Mouse (Mus musculus) heart, postnatal 10 days (tissue): ENCODE data around the gene Napa. TPM values are rescaled to one million over a fixed set of nuclear protein-coding genes. Genes with fewer than 3 reads are reported as not detected.

Experiments used
- DNase-seq, 2 experiments: peaks; one replicate each; pipeline ENCODE4 v3.0.0; 2021
- intact Hi-C: fragments of 180-260 bp; cut with DNase I; formaldehyde crosslinking; loops from one replicate; pipeline ENCODE4 v1.15.1; 2025
- total RNA-seq, 2 experiments: library from RNA; stranded (reverse); gene quantifications; 2 replicates each; pipeline ENCODE4 v1.2.3; 2021

The Napa gene
- total RNA-seq = 100 to 1,000 TPM in 1 of 2 experiments, 10 to 100 TPM in 1; 93.2 to 100 TPM

DNA sequence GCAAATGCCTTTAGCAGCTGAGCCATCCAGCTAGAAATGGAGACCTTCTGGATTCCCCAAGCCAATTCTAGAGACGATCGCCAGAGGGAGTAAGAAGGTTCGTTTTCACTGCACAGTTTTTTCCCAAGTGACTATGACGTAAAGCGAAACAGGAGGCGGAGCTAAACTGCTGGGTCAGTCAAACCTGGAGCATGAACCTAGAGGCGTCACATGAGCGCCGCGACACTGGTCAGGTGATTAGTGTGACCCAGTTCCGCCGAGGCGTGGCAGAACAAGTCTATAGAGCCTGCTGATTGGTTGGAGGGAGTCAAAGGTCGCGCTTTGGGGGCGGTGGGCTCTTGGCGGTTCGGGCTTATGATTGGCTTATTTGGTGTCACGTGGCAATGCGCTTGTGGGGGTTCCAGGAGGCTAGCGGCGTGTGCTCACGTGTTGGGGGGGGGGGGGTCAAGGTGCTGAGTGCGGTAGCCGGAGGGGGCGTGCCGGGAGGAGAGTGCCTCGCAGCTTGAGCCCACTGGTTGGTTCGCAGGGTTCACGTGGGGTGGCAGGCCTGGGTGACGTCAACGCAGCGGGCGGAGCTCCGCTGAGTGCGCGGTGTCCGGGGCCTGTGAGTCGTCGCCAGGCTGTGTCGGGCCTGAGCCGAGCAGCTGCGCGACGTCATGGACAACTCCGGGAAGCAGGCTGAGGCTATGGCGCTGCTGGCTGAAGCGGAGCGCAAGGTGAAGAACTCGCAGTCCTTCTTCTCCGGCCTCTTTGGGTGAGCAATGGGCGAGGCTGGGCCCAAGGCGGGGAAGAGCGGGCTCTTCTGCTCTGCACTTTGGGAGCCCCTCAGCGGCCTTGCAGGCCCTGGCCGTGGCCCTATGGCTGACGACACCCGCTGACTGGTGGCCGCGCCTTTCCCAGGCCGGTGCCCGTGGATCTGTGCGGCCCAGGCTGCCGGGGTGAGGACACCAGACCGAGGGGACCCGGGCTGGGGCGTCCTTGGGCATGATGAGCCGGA, at the start of gene Napa:
Napa (plus strand) TSS at position 438 of the 997 bp plus-strand sequence.
- intact Hi-C loops = loop anchor here (1.0 to 5.0 kb wide), 3 partner anchors 20 to 121 kb away; partner anchors contain the start of gene Kptn
- DNase-seq = peak; percentile 99

DNA sequence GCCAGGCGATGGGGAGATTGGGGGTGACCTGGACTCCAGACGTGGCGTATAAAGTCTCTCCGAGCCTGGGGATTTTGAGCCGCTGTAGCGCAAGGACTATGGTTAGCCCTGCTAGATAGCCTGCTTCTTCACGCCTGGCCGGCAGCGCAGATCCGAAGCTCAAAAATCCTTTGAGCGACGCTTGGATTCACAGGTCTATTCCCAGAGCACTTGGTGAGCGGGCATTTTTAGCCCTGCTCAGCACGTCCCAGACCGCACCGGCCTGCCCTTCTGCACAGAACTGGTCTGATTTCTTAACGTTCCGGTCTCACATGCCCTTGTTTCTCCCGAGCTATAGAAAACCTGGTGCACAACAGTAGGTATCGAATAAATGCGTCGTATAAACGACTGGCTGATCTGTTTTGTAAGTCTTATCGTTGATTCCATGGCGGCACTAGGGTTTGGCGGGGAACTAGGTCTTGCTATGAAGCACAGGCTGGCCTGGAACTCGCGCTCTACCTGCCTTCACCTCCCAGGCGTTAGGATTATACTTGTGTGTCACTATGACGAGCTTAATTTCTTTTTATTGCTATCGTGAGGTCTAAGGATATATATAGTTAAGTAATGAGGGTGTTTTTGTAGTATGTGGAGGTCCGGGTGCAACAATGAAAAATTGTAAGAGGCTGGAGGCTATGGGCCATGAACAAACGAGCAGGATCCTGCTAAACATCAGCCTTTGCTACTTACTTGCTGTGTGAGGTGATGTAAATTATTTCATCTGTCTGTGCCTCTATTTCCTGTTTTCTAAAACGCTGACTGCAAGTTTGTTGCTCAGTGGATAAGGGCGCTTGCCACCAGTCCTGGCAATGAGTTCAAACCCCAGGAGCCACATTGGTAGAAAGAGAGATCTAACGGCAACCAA, 49.3 kb upstream of the Napa start:
- intact Hi-C loops = loop anchor here (5.0 kb wide), 1 partner anchor 127 kb away; the partner anchor contains the start of gene Selenow
- DNase-seq = no peak

GRCm38 (mm10) chr7:16049576-16049915, 48.7 kb upstream of the Napa start:
- DNase-seq = no peak
- intact Hi-C loops = loop anchor here (5.0 kb wide), 1 partner anchor 127 kb away; the partner anchor contains the start of gene Selenow

- intact Hi-C loops = no loop called here
- DNase-seq = no peak
Observed at GRCm38 (mm10) chr7:16050600-16050999, 47.7 kb upstream of the Napa start.

DNA sequence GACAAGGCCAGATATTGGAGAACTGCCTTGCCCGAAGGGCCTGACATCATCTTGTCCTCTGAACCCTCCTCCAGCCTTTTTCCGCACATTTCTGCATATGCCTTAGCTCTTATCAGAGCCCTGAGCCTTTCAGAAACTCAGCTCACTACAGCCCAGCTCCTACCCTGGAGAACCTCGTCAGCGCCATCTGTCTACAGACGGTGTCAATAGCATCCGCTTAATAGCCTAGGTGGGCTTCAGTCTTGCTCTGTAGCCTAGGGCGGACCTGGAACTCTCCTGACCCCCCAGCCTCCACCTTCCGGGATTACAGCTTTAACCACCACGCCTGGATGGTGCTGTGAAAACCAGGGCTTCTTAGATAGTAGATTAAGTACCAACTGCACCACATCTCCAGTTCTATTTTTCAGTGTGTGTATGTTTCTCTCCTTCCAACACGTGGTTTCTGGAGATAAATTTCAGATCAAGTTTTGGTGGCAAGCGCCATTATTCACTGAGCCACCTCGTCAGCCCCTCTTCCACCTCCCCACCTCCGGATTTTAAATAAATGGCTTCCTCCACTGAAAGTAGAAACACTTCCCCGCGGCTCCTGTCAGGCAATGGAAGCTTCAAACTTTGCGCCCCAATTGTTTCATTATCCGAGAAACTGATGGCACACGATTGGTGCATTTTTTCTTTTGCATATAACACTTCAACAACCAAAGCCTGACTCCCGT, 46.2 kb upstream of the Napa start:
- intact Hi-C loops = loop anchor here (1.0 kb wide), 2 partner anchors 69 to 76 kb away; no protein-coding TSS in a partner anchor
- DNase-seq = peak; percentile 89 to 92

- peak; percentile 96 to 97 for DNase-seq
- intact Hi-C loops = loop anchor here (1.0 kb wide), 2 partner anchors 69 to 76 kb away; no protein-coding TSS in a partner anchor
Observed at GRCm38 (mm10) chr7:16052684-16053083, 45.6 kb upstream of the Napa start.

DNA sequence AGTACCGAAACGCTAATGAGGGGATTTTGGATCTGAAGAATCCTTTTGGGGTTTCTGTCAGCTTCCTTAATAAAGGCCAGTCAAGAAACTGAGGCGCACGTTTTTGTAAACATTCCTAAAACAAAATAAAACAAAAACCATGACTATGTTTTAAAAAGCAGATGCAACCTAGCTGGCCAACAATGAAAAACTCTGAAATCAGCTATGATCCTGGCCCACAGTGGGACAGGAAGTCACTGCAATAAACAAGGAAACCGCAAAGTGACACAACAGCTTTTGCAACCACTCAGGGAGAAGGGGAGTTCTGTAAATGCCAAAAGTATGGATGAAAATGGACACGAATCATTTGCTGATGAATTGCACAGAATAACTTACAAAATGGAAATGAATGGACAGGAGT, 45.2 kb upstream of the Napa start:
- intact Hi-C loops = no loop called here
- DNase-seq = no peak

DNA sequence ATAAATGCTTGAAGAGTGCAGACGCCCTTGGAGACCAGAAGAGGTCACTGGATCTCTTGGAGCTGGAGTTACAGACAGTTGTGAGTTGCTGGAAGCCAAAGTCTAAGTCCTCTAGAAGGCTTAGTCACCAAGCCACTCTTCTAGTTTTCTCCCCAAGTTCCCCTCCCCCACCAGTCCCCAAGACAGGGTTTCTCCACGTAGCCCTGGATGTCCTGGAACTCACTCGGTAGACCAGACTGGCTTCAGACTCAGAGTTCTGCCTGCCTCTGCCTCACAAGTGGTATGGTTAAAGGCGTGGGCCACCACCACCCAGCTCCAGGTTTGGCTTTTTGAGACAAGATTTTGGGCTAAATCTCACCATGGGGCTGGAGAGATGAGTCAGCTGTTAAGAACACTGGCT, 43.3 kb upstream of the Napa start:
- DNase-seq = no peak
- intact Hi-C loops = loop anchor here (5.0 kb wide), 1 partner anchor 97 kb away; no protein-coding TSS in a partner anchor

DNA sequence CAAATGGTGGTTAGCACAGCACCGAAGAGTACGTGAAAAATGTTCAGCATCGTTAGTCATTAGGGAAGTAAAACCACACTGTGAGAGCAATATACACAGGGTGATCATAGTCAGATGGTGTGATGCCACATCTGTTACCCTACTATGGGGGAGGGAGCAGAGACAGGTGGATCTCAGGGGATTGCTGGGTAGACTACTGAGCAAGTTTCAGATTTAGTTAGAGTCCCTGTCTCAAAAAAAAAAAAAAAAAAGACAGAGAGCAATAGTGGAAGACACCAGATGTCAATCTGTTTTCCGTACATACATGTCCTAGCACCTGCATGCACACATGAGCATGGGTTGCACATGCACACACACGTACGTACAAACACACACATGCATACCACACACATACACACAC, 42.6 kb upstream of the Napa start:
- DNase-seq = no peak
- intact Hi-C loops = loop anchor here (5.0 kb wide), 1 partner anchor 97 kb away; no protein-coding TSS in a partner anchor

GRCm38 (mm10) chr7:16056459-16057135, 41.7 kb upstream of the Napa start:
- intact Hi-C loops = loop anchor here (5.0 kb wide), 1 partner anchor 96 kb away; no protein-coding TSS in a partner anchor
- DNase-seq = peak in 1 of 2 experiments; percentile 28

- intact Hi-C loops = loop anchor here (5.0 kb wide), 1 partner anchor 95 kb away; no protein-coding TSS in a partner anchor
- DNase-seq = no peak
Observed at GRCm38 (mm10) chr7:16057136-16057534, 41.1 kb upstream of the Napa start.

DNA sequence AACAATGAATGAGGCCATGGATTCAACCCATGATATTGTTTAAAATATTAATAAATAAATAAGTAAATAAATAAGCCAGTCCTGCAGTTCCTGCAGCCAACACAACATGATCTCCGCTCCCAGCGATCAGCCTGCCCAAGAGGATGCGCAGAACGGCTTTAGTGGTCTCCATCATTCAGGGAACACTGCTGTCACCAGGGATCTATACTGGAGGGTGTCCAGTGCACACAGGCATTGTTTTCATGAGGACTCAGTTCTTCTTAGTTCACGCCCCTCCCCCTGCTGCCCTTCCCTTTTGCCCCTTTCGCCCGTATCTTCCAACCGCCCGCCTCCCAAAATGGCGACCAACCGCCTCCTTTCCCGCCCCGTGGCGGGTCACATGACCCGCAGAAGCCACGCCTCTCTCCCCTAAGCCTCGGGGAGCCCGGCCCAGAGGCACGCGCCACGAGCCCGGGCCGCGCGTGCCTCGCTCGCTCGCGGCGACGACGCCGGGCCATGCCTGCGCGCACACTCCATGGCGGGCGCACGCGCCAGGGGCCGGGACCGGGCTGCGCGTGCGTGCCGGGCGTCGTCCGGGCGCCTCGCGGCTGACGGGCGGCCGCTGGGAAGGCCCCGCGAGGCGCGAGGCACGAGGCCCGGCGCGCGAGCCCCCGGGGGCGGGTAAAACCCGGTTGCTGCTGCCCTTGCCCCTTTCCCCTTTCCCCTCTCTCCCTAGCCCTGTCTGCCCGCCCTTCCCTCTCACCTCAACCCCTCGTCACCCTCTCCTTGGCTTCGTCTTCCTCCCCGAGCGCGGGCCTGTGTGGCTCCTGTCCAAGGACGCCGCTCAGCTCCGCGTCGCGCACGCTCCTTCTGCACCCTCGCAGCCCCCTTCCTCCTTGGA, 36.8 kb upstream of the Napa start, which contains the start of gene Zfp541:
Zfp541 (plus strand) TSS at position 596 of the 880 bp plus-strand sequence.
- DNase-seq = no peak
- intact Hi-C loops = no loop called here

DNA sequence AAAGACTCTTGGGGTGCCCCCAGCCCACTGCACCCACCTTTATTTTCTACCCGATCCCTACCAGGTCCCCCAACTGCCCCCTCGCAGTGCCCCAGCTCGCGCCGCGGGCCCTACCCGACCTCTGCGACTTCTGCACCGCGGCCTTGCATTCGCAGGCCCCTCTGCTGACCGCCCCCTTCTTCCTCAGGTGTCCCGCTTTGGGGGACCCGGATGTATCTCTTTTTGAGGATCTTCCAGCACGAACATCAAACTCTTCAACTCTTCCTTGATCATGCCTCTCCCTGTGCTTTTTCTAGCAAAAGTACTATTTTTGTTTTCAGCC, 36.2 kb upstream of the Napa start:
- intact Hi-C loops = no loop called here
- no peak for DNase-seq

DNA sequence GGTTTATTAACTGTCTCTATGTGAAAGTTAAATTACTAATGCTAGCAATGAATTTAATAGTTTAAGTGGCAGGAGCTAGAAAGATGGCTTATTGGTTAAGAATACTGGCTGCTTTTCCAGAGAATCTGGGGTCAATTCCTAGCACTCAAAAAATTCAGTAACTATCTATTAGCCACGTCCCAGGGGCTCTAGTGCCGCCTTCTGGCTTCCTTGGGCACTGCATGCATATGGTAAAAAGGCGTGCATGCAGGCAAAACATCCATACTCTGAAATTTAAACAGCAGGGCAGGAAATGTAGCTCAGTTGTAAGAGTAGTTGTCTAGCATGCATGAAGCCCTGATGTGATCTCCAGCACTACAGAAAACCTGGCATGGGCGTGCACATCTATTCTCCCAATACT, 34.8 kb upstream of the Napa start:
- intact Hi-C loops = no loop called here
- no peak for DNase-seq

GRCm38 (mm10) chr7:16070846-16071245, 27.4 kb upstream of the Napa start:
- no peak for DNase-seq
- intact Hi-C loops = no loop called here

GRCm38 (mm10) chr7:16071906-16072305, 26.4 kb upstream of the Napa start:
- DNase-seq = no peak
- intact Hi-C loops = no loop called here

DNA sequence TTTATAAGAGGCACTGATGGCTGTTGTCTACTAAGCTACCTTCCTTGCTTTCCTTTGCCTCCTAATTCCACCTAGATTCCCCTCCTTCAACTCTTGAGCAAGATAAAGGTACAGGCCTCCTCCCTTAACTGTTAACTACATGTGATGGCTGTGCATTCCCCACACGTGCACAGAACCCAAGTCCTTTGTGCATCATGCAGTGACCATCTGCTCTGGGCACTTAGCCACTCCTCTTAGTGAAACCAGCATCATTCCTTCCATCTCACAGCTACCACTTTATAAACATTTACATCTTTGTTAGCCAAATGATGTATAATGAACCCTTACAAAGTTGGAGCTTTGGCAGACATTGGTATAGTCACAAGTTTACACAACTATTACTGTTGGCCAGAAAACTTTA, 18.3 kb upstream of the Napa start:
- intact Hi-C loops = no loop called here
- no peak for DNase-seq

DNA sequence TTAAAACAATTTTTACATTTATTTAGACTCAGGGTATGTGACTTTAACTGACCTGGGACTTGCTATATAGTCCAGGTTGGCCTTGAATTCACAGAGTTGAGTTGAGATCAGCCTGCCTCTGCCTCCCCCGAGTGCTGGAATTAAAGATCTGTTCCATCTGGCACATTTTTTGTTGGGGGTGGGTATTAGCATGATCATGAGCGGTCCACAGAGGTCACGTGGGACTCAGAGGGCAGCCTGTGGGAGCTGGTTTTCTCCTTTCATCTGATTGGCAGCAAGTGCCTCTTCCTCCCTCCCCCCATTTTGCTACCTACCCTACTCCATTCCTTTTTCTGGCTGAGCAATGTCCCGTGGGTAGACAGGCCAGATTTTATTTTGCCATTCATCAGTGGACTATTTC, 17.7 kb upstream of the Napa start:
- intact Hi-C loops = no loop called here
- no peak for DNase-seq

GRCm38 (mm10) chr7:16083361-16083760, 14.9 kb upstream of the Napa start:
- intact Hi-C loops = no loop called here

More at GRCm38 (mm10) chr7:16083361-16083760, 14.9 kb upstream of the Napa start:
- no peak for DNase-seq
